Mouse (Mus musculus) fibroblast of lung, adult 2 months (primary cell): ENCODE measurements at regions not wholly inside any gene's neighbourhood (a gene's known extent, or its start where the extent isn't known, plus 50 kb on each side); places are given as distances from the start of the nearest gene placed in this dataset.
A peak's percentile ranks its signal among the peaks of the same experiment; 100 is the strongest.
"Not testable (repeated sequence)": the region's sequence is repeated elsewhere in the genome, so short reads cannot be mapped to it uniquely, and the experiment has no call there.

Source experiments
- DNase-seq: peaks from one replicate; pipeline ENCODE4 v3.0.0-alpha.2; 2011; ENCODE audit warnings: low read depth

- no peak for DNase-seq
Observed at GRCm38 (mm10) chr3:117265790-117266189, 94.9 kb downstream of the Plppr4 start.

- no peak for DNase-seq
Observed at GRCm38 (mm10) chr3:117247833-117248232, 112.8 kb downstream of the Plppr4 start.

- DNase-seq = no peak
Observed at GRCm38 (mm10) chr3:117241810-117242209, 118.9 kb downstream of the Plppr4 start.

- DNase-seq = no peak
Observed at GRCm38 (mm10) chr3:117226616-117227015, 134.1 kb downstream of the Plppr4 start.

GRCm38 (mm10) chr3:117225041-117225440 is 135.6 kb downstream of the Plppr4 start:
- no peak for DNase-seq

GRCm38 (mm10) chr3:117217952-117218351 is 142.7 kb downstream of the Plppr4 start:
- DNase-seq = no peak

GRCm38 (mm10) chr3:117191903-117192302 is 168.8 kb downstream of the Plppr4 start:
- DNase-seq = no peak

- no peak for DNase-seq
Observed at GRCm38 (mm10) chr3:117188782-117189500, 171.7 kb downstream of the Plppr4 start.

GRCm38 (mm10) chr3:117183654-117184184 is 177.0 kb downstream of the Plppr4 start:
- no peak for DNase-seq

- DNase-seq = peak; percentile 36
Observed at GRCm38 (mm10) chr3:117169740-117170139, 190.9 kb downstream of the Plppr4 start.

- no peak for DNase-seq
Observed at GRCm38 (mm10) chr3:117163046-117163445, 194.3 kb upstream of the Palmd start.

- DNase-seq = not testable (repeated sequence)
Observed at GRCm38 (mm10) chr3:117160689-117161088, 191.9 kb upstream of the Palmd start.

- DNase-seq = no peak
Observed at GRCm38 (mm10) chr3:117155274-117155673, 186.5 kb upstream of the Palmd start.

GRCm38 (mm10) chr3:117153011-117153473 is 184.3 kb upstream of the Palmd start:
- no peak for DNase-seq

GRCm38 (mm10) chr3:117152414-117152813 is 183.6 kb upstream of the Palmd start:
- no peak for DNase-seq

- DNase-seq = no peak
Observed at GRCm38 (mm10) chr3:117147414-117147813, 178.6 kb upstream of the Palmd start.

- DNase-seq = peak; percentile 43
Observed at GRCm38 (mm10) chr3:117139835-117140234, 171.0 kb upstream of the Palmd start.

GRCm38 (mm10) chr3:117138720-117139119 is 169.9 kb upstream of the Palmd start:
- no peak for DNase-seq

- DNase-seq = no peak
Observed at GRCm38 (mm10) chr3:117132897-117133296, 164.1 kb upstream of the Palmd start.

- no peak for DNase-seq
Observed at GRCm38 (mm10) chr3:117122211-117122610, 153.4 kb upstream of the Palmd start.

GRCm38 (mm10) chr3:117120086-117121055 is 151.6 kb upstream of the Palmd start:
- DNase-seq = peak; percentile 17

GRCm38 (mm10) chr3:117119576-117119975 is 150.8 kb upstream of the Palmd start:
- no peak for DNase-seq

GRCm38 (mm10) chr3:117117838-117118237 is 149.1 kb upstream of the Palmd start:
- no peak for DNase-seq
